Mouse (Mus musculus) testis, adult 2 months (tissue): ENCODE measurements around the gene Arid4a.

Source experiments
- CTCF ChIP-seq: fragments of 200-500 bp; IDR thresholded peaks from 2 replicates; pipeline ENCODE4 v1.5.1; 2012; ENCODE audit warnings: low read depth, mild to moderate bottlenecking, inconsistent platforms, low read length, moderate library complexity; ENCODE audit not compliant: control insufficient read depth, insufficient read depth, insufficient replicate concordance
- POLR2A ChIP-seq: fragments of 200-500 bp; IDR thresholded peaks from 2 replicates; pipeline ENCODE4 v1.6.1; 2012; ENCODE audit warnings: low read depth, mild to moderate bottlenecking, inconsistent platforms, low read length, moderate library complexity; ENCODE audit not compliant: control insufficient read depth

DNA sequence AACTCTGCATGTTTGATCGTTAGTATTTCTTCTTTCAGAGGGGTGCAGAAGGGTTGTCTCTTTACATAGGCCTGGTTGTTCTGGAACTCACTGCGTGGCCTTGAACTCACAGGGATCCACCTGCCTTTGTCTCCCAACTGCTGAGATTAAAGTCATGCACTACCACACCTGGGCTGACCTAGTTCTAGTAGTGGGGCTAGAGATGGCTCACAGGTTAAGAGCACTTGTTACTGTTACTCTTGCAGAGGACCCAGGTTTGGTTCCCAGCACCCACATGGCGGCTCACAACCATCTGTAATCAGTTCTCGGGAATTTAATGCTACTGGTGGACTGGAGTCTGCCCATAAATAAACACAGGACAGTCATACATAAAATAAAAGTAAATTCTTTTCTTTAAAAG, 30.7 kb downstream of the Arid4a start:
- TF ChIP-seq CTCF (no peak), POLR2A (no peak)
